Mouse (Mus musculus): Measurements from ENCODE around the gene Ear14. TPM values are rescaled to one million over a fixed set of nuclear protein-coding genes. Genes with fewer than 3 reads are reported as not detected.

The Ear14 gene
- polyA plus RNA-seq, 1 experiment from 2014 or later, result not detected

Other genes with a start within 250 kb of the Ear14 start
- gene Pnp2, start 247.4 kb upstream of the Ear14 start, polyA plus RNA-seq (2015; fragmentation: Nextera tagmentation; extraction: Ambion mirVana), result 0.52 TPM in 1 of 2 replicates, not detected in the other
- not detected in 2 replicates for gene Rnase10, start 195.6 kb upstream of the Ear14 start, polyA plus RNA-seq (2015; fragmentation: Nextera tagmentation; extraction: Ambion mirVana)
- not detected in 2 replicates for gene Rnase9, start 161.5 kb upstream of the Ear14 start, polyA plus RNA-seq (2015; fragmentation: Nextera tagmentation; extraction: Ambion mirVana)
- not detected in 2 replicates for gene Rnase11, start 153.2 kb upstream of the Ear14 start, polyA plus RNA-seq (2015; fragmentation: Nextera tagmentation; extraction: Ambion mirVana)
- not detected in 2 replicates for gene Rnase12, start 145.7 kb upstream of the Ear14 start, polyA plus RNA-seq (2015; fragmentation: Nextera tagmentation; extraction: Ambion mirVana)
- 0.03 TPM in 1 of 2 replicates, not detected in the other for gene Olfr750, start 129.0 kb upstream of the Ear14 start, polyA plus RNA-seq (2015; fragmentation: Nextera tagmentation; extraction: Ambion mirVana)
- gene Rnase4, start 112.3 kb upstream of the Ear14 start, polyA plus RNA-seq (2015; fragmentation: Nextera tagmentation; extraction: Ambion mirVana), result 6.7 and 7.0 TPM in 2 replicates
- gene Ang, start 112.2 kb upstream of the Ear14 start, polyA plus RNA-seq (2015; fragmentation: Nextera tagmentation; extraction: Ambion mirVana), result 0.93 and 1.8 TPM in 2 replicates
- gene Eddm3b, start 89.0 kb upstream of the Ear14 start, polyA plus RNA-seq (2015; fragmentation: Nextera tagmentation; extraction: Ambion mirVana), result not detected in 2 replicates
- 0.38 TPM in 1 of 2 replicates, not detected in the other for gene Rnase6, start 79.5 kb upstream of the Ear14 start, polyA plus RNA-seq (2015; fragmentation: Nextera tagmentation; extraction: Ambion mirVana)
- 0.24 TPM in 1 of 2 replicates, not detected in the other for gene Rnase1, start 56.6 kb upstream of the Ear14 start, polyA plus RNA-seq (2015; fragmentation: Nextera tagmentation; extraction: Ambion mirVana)
- not detected in 2 replicates for gene Rnase2b, start 41.1 kb upstream of the Ear14 start, polyA plus RNA-seq (2015; fragmentation: Nextera tagmentation; extraction: Ambion mirVana)
- not detected in 2 replicates for gene Ang2, start 4.2 kb upstream of the Ear14 start, polyA plus RNA-seq (2015; fragmentation: Nextera tagmentation; extraction: Ambion mirVana)
- not detected in 2 replicates for gene Rnase2a, start 52.7 kb downstream of the Ear14 start, polyA plus RNA-seq (2015; fragmentation: Nextera tagmentation; extraction: Ambion mirVana)
- not detected in 2 replicates for gene Gm7247, start 158.4 kb downstream of the Ear14 start, polyA plus RNA-seq (2015; fragmentation: Nextera tagmentation; extraction: Ambion mirVana)
- not detected in 2 replicates for gene Vmn2r88, start 207.4 kb downstream of the Ear14 start, polyA plus RNA-seq (2015; fragmentation: Nextera tagmentation; extraction: Ambion mirVana)
- gene Vmn2r89, start 248.5 kb downstream of the Ear14 start, polyA plus RNA-seq (2015; fragmentation: Nextera tagmentation; extraction: Ambion mirVana), result not detected in 2 replicates

All from forebrain, embryonic 13.5 days (tissue).